Mouse (Mus musculus) megakaryocyte, embryonic 14.5 days (primary cell): ENCODE results near the gene Fgfr2.

Experiments used
- FLI1 ChIP-seq: IDR thresholded peaks from 2 replicates; pipeline ENCODE4 v1.6.1; 2012; ENCODE audit warnings: low read length, inconsistent platforms, mixed read lengths
- GATA1 ChIP-seq: IDR thresholded peaks from 3 replicates; pipeline ENCODE4 v1.6.1; 2012; ENCODE audit warnings: mixed read lengths, low read length, inconsistent platforms, borderline replicate concordance

DNA sequence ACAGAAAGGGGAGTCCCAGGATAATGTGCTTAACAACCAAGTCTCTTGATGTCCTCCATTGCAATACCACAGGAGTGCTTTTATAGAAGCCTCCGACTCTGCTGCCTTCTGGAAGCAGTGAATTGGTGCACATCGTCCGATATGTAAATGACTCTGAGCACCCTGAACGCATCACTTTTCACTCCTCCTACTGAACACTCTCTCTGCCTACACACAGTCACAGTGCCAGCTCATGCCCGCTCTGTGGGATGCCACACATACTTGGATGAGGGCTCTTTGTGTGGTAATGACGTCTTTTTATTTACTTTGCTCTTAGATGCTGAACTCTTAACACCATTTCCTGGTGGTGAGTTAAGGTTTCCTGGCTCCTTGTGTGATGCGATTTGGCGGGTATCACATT lies 1936.1 kb downstream of the Fgfr2 start:
- TF ChIP-seq GATA1: no peak
- no peak for TF ChIP-seq FLI1
